Mouse (Mus musculus): ENCODE measurements around the gene Mrgpra6. TPM values are rescaled to one million over a fixed set of nuclear protein-coding genes. Genes with fewer than 3 reads are reported as not detected.

Mrgpra6 gene
- polyA plus RNA-seq, 1 experiment from 2014 or later: not detected

- Histone ChIP-seq H3K9ac (no peak overlapping the region), H3K4me3 (replicated peaks) (no peak overlapping the region), H3K4me2 (no peak overlapping the region), H3K4me1 (replicated peaks) (no peaks in the 10 kb centered on the region), H3K27me3 (no peaks in the 10 kb centered on the region), H3K27ac (no peak overlapping the region), H3K9me3 (replicated peaks) (no peaks in the 10 kb centered on the region), H3K36me3 (no peaks in the 10 kb centered on the region)
- WGBS (ENCODE audit: insufficient replicate concordance): 63% methylated on average over 7 of the region's 7 CpGs
- ATAC-seq (ENCODE audit: low read depth) (no peak), DNase-seq (no peak)
Observed at GRCm38 (mm10) chr7:47148298-47148697, 56.4 kb downstream of the Mrgpra6 start.

- WGBS (ENCODE audit: insufficient replicate concordance): 25% methylated on average over 12 of the region's 12 CpGs
- Histone ChIP-seq H3K4me3 (replicated peaks) (no peak overlapping the region), H3K36me3 (no peaks in the 10 kb centered on the region), H3K9me3 (replicated peaks) (no peaks in the 10 kb centered on the region), H3K9ac (no peak overlapping the region), H3K27me3 (no peaks in the 10 kb centered on the region), H3K4me2 (no peak overlapping the region), H3K27ac (no peak overlapping the region), H3K4me1 (replicated peaks) (no peaks in the 10 kb centered on the region)
- ATAC-seq (ENCODE audit: low read depth): no peak
- no peak for DNase-seq
Observed at GRCm38 (mm10) chr7:47146034-47146812, 58.5 kb downstream of the Mrgpra6 start.

- H3K9me3 ChIP-seq (replicated peaks): no peaks in the 10 kb centered on the region
- H3K4me2 ChIP-seq: no peak overlapping the region
- no peak overlapping the region for H3K27ac ChIP-seq
- ATAC-seq (ENCODE audit: low read depth) (no peak), DNase-seq (no peak)
- no peaks in the 10 kb centered on the region for H3K4me1 ChIP-seq (replicated peaks)
- H3K27me3 ChIP-seq: no peaks in the 10 kb centered on the region
- 30% methylated on average over 6 of the region's 6 CpGs for WGBS (ENCODE audit: insufficient replicate concordance)
- no peak overlapping the region for H3K9ac ChIP-seq
- H3K4me3 ChIP-seq (replicated peaks): no peak overlapping the region
- no peaks in the 10 kb centered on the region for H3K36me3 ChIP-seq
Observed at GRCm38 (mm10) chr7:47144299-47144698, 60.4 kb downstream of the Mrgpra6 start.

- Histone ChIP-seq H3K9ac (no peak overlapping the region), H3K27ac (no peak overlapping the region), H3K27me3 (peaks cover 5% of the 10 kb centered on the region), H3K4me3 (replicated peaks) (no peak overlapping the region), H3K9me3 (replicated peaks) (no peaks in the 10 kb centered on the region), H3K36me3 (no peaks in the 10 kb centered on the region), H3K4me1 (replicated peaks) (no peaks in the 10 kb centered on the region), H3K4me2 (no peak overlapping the region)
- 50% methylated on average over 8 of the region's 8 CpGs for whole genome bisulfite sequencing (ENCODE audit: insufficient replicate concordance)
- DNase-seq (no peak), ATAC-seq (ENCODE audit: low read depth) (no peak)
Observed at GRCm38 (mm10) chr7:47139823-47140325, 64.8 kb downstream of the Mrgpra6 start.

Other genes starting within 250 kb of the Mrgpra6 start
- 5.3 and 6.2 TPM in 2 replicates for gene Uevld, start 246.4 kb downstream of the Mrgpra6 start, polyA plus RNA-seq (2015; fragmentation: Nextera tagmentation; extraction: Ambion mirVana)
- gene Gm9999, start 221.3 kb downstream of the Mrgpra6 start, polyA plus RNA-seq (2015; fragmentation: Nextera tagmentation; extraction: Ambion mirVana): not detected in 2 replicates
- gene Spty2d1, start 196.5 kb downstream of the Mrgpra6 start, polyA plus RNA-seq (2015; fragmentation: Nextera tagmentation; extraction: Ambion mirVana): 10.6 and 13.1 TPM in 2 replicates
- gene Tmem86a, start 154.3 kb downstream of the Mrgpra6 start, polyA plus RNA-seq (2015; fragmentation: Nextera tagmentation; extraction: Ambion mirVana): 23.8 and 23.9 TPM in 2 replicates
- 0.05 and 0.10 TPM in 2 replicates for gene Ptpn5, start 71.2 kb downstream of the Mrgpra6 start, polyA plus RNA-seq (2015; fragmentation: Nextera tagmentation; extraction: Ambion mirVana)
- gene Mrgpra9, start 47.9 kb upstream of the Mrgpra6 start, polyA plus RNA-seq (2015; fragmentation: Nextera tagmentation; extraction: Ambion mirVana): not detected in 2 replicates
- gene Mrgpra1, start 149.3 kb upstream of the Mrgpra6 start, polyA plus RNA-seq (2015; fragmentation: Nextera tagmentation; extraction: Ambion mirVana): not detected in 2 replicates
- 0.21 and 0.39 TPM in 2 replicates for gene Mrgpra2a, start 247.2 kb upstream of the Mrgpra6 start, polyA plus RNA-seq (2015; fragmentation: Nextera tagmentation; extraction: Ambion mirVana)